Mouse (Mus musculus) limb, embryonic 14.5 days (tissue): ENCODE data around the gene Hnrnpa1. TPM values are rescaled to one million over a fixed set of nuclear protein-coding genes. Genes with fewer than 3 reads are reported as not detected.
A peak's percentile ranks its signal among the peaks of the same experiment; 100 is the strongest.

Experiments used
- ATAC-seq: fragments of 200-750 bp; cut with Nextera tagmentation; 2 replicates; pipeline ENCODE4 v1.8.0; 2017; ENCODE audit warnings: low read depth, moderate number of reproducible peaks, moderate TSS enrichment; ENCODE audit not compliant: low FRiP score
- DNase-seq: peaks from one replicate; pipeline ENCODE4 v3.0.0-alpha.2; 2015; ENCODE audit warnings: low spot score
- H3K27ac ChIP-seq: fragments of 300-500 bp; sonication (generic); replicated peaks from 2 replicates; pipeline ENCODE4 v1.5.1; 2014; ENCODE audit warnings: low read depth, mild to moderate bottlenecking, low read length, moderate library complexity, mixed read lengths
- H3K27me3 ChIP-seq: fragments of 300-500 bp; sonication (generic); 2 replicates; pipeline ENCODE4 v1.6.1; 2014; ENCODE audit warnings: low read length, mixed read lengths; ENCODE audit not compliant: control insufficient read depth, insufficient read depth
- H3K36me3 ChIP-seq: fragments of 300-500 bp; sonication (generic); 2 replicates; pipeline ENCODE4 v1.6.1; 2014; ENCODE audit warnings: mild to moderate bottlenecking, low read length, moderate library complexity, mixed read lengths; ENCODE audit not compliant: control insufficient read depth, insufficient read depth
- H3K4me1 ChIP-seq: fragments of 300-500 bp; sonication (generic); 2 replicates; pipeline ENCODE4 v1.6.1; 2014; ENCODE audit warnings: antibody characterized with exemption, low read length, mixed read lengths; ENCODE audit not compliant: control insufficient read depth, insufficient read depth
- H3K4me2 ChIP-seq: fragments of 300-500 bp; sonication (generic); replicated peaks from 2 replicates; pipeline ENCODE4 v1.6.1; 2014; ENCODE audit warnings: low read depth, mild to moderate bottlenecking, low read length, moderate library complexity; ENCODE audit not compliant: severe bottlenecking
- H3K4me3 ChIP-seq: fragments of 300-500 bp; sonication (generic); replicated peaks from 2 replicates; pipeline ENCODE4 v1.5.1; 2014; ENCODE audit warnings: low read length
- H3K9ac ChIP-seq: fragments of 300-500 bp; sonication (generic); 2 replicates; pipeline ENCODE4 v1.6.1; 2014; ENCODE audit warnings: mild to moderate bottlenecking, low read depth, low read length, moderate library complexity; ENCODE audit not compliant: severe bottlenecking
- H3K9me3 ChIP-seq: fragments of 300-500 bp; sonication (generic); 2 replicates; pipeline ENCODE4 v1.6.1; 2016; ENCODE audit warnings: low read length; ENCODE audit not compliant: control insufficient read depth
- POLR2A ChIP-seq: fragments of 200-500 bp; IDR thresholded peaks from 2 replicates; pipeline ENCODE4 v1.8.0; 2012; ENCODE audit warnings: inconsistent platforms, mild to moderate bottlenecking, moderate library complexity, borderline replicate concordance; ENCODE audit not compliant: insufficient read depth, insufficient read length; ENCODE audit errors: extremely low read depth
- whole genome bisulfite sequencing: fragments of 180-500 bp; shearing (Covaris S2); extraction: QIAGEN DNeasy Blood & Tissue Kit; methylation state at CpG from one replicate; pipeline ENCODE4 v1.1.7; 2014; 5-methylcytosine and 5-hydroxymethylcytosine counted together
- polyA plus RNA-seq, 2 experiments: library from polyadenylated mRNA; depleted of rRNA in 1 of 2; stranded (reverse) in 1 of 2; unstranded in 1 of 2; fragments of >200 nt; fragmentation: Nextera tagmentation in 1 of 2; extraction: Ambion mirVana in 1 of 2; gene quantifications; 2 replicates each; pipeline versions ENCODE4 v1.2.1 to v1.2.3; 2012 to 2014

Hnrnpa1 gene
- polyA plus RNA-seq, 2 experiments, result 704 to 1,175 TPM

DNA sequence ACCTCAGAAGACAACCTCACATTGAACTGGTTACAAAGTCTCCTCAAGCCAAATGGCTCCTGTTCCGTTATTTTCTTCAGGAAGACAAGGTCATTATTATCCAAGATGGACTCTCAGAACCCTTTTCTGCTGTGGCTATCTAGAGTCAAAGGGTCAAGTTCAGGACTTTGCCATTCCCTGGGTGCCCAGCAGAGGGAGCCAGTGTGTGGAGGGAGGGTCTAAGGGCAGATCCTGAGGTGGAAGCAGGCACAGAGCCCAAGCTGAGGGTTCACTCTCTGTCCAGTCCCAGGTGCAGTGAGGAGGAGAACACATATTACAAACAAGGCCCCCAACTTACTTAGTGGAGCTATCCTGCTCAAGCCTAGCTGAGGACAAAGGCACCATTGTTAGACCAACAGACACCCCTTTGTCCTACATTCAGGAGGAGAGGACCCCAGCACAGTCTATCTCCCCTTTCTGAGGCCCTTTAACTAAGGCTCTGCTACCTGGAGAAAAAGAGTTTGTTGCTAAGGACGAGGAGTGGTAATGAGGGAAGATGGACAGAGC is 10.0 kb downstream of the Hnrnpa1 start:
- H3K27ac ChIP-seq, result 0 out of 2 replicates have a peak overlapping the region, but pooled peaks have one; percentile 13
- ATAC-seq (no peak), DNase-seq (no peak)
- no peak overlapping the region for H3K9ac ChIP-seq
- WGBS, result 27% methylated on average over 2 of the region's 2 CpGs
- no peaks in the 10 kb centered on the region for H3K9me3 ChIP-seq
- TF ChIP-seq POLR2A, result no peak
- no peaks in the 10 kb centered on the region for H3K27me3 ChIP-seq
- peaks cover 39% of the 10 kb centered on the region for H3K36me3 ChIP-seq
- no peak overlapping the region for H3K4me3 ChIP-seq
- H3K4me2 ChIP-seq, result no peak overlapping the region
- peaks cover 8% of the 10 kb centered on the region for H3K4me1 ChIP-seq

DNA sequence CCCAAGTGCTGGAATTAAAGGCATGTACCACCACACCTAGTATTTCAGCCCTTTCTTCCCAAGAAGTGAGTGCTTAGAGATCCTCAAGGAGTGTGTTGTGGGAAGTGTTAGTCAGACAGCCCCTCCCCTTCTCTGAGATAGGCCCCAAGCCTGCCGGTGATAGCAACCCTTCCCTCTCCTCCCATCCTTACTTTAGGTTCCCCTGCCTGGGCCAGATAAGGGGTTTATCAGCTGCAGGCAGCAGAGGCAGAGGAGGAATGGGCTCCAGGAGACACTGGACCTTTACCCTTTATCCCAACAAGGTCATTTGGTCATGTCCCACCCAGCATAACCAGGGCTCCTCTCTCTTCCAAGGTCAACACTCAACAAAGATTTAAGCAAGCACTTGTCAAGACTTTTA is 11.4 kb downstream of the Hnrnpa1 start:
- Histone ChIP-seq H3K27me3 (no peaks in the 10 kb centered on the region), H3K9ac (no peak overlapping the region), H3K4me1 (peaks cover 8% of the 10 kb centered on the region), H3K4me2 (no peak overlapping the region), H3K27ac (no peak overlapping the region), H3K4me3 (no peak overlapping the region), H3K36me3 (peaks cover 26% of the 10 kb centered on the region), H3K9me3 (no peaks in the 10 kb centered on the region)
- DNase-seq (no peak), ATAC-seq (no peak)
- no peak for TF ChIP-seq POLR2A
- WGBS, result 43% methylated on average over 1 of the region's 1 CpGs

DNA sequence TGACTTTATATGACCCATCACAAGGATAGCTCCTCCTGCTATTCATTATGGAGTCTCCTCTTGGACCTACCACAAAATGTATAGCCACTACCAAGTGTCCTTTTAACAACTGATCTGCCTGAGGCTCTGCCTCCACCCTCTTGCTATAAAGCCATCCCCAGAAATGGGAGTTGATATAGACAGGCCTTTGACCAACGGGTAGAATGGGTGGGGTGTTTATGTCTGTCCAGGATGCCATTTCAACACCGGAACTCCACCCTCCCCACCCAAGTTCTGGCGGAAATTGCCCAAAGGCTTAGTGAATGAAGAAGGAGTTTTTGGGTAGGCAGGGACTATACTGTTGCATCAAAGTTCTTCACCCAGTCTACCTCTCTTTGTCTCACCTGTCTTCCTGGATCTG is 12.4 kb downstream of the Hnrnpa1 start:
- TF ChIP-seq POLR2A, result no peak
- Histone ChIP-seq H3K27me3 (no peaks in the 10 kb centered on the region), H3K9ac (no peak overlapping the region), H3K27ac (no peak overlapping the region), H3K36me3 (peaks cover 15% of the 10 kb centered on the region), H3K4me1 (peaks cover 8% of the 10 kb centered on the region), H3K4me3 (no peak overlapping the region), H3K4me2 (no peak overlapping the region), H3K9me3 (no peaks in the 10 kb centered on the region)
- DNase-seq (no peak), ATAC-seq (no peak)
- WGBS, result 89% methylated on average over 3 of the region's 3 CpGs

DNA sequence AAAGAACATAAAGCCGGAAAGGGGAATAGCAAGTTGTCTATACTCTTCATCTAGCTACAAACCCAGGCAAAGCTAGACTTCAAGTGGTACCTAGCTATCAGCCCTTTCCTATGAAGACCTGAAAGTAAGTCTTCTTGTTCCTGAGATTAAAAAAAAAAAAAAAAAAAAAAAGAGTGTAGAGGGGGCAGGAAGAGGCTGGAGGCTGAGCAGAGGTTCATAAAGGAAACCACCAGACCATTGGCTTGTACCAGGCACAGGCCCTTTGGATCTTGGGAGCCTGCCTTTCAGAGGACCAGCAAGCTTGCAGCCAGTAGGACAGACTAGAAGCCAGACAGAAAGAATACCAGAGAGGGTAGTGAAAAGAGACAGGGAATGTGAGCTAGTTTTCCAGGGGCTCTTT is 13.1 kb downstream of the Hnrnpa1 start:
- Histone ChIP-seq H3K4me3 (no peak overlapping the region), H3K4me1 (peaks cover 8% of the 10 kb centered on the region), H3K36me3 (peaks cover 8% of the 10 kb centered on the region), H3K9me3 (no peaks in the 10 kb centered on the region), H3K27ac (no peak overlapping the region), H3K4me2 (no peak overlapping the region), H3K27me3 (no peaks in the 10 kb centered on the region), H3K9ac (no peak overlapping the region)
- 100% methylated on average over 1 of the region's 1 CpGs for WGBS
- TF ChIP-seq POLR2A, result no peak
- DNase-seq (no peak), ATAC-seq (no peak)

DNA sequence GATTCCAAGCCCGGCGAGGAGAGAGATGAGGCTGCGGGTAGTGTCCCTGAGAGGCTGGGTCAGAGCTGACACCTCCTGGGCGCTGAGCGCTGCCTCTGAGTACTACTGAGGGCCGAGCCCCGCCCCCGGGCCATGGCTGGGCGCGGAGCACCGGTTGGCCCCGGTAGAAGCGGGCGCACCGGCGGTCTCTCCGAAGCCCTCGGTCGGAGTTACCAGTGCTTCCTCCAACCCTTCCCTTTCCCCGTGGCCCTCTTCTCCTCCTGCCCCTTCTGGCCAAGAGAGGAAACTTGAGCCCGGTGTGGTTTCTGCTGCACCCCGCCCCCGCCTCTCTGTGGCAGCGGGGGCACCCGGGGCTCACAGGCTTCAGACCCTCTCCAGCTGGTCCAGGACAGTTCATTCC is 14.9 kb downstream of the Hnrnpa1 start:
- WGBS, result under 1% methylated on average over 25 of the region's 25 CpGs
- ATAC-seq (peak; percentile 59), DNase-seq (peak; percentile 30)
- Histone ChIP-seq H3K4me3 (peak overlapping the region; percentile 37), H3K9ac (peak overlapping the region; percentile 63), H3K4me1 (peaks cover 8% of the 10 kb centered on the region), H3K36me3 (no peaks in the 10 kb centered on the region), H3K27ac (no peak overlapping the region), H3K27me3 (no peaks in the 10 kb centered on the region), H3K9me3 (no peaks in the 10 kb centered on the region), H3K4me2 (peak overlapping the region; percentile 93)
- TF ChIP-seq POLR2A, result no peak
